Mouse (Mus musculus) liver (tissue): Measurements from ENCODE around the gene Ptprh.

Source experiments
- DNase-seq: peaks from one replicate; pipeline ENCODE4 v3.0.0-alpha.2; 2020; ENCODE audit warnings: mixed read lengths

Ptprh gene

GRCm38 (mm10) chr7:4521231-4522003 lies 82.4 kb downstream of the Ptprh start:
- DNase-seq, result no peak

GRCm38 (mm10) chr7:4518487-4518886 lies 85.4 kb downstream of the Ptprh start:
- no peak for DNase-seq

GRCm38 (mm10) chr7:4516332-4517050 lies 87.3 kb downstream of the Ptprh start, which contains the start of gene Tnnt1:
Gene Tnnt1, minus strand, starts transcription at chr7:4516382.
- DNase-seq, result no peak

GRCm38 (mm10) chr7:4515853-4516252 lies 88.0 kb downstream of the Ptprh start:
- no peak for DNase-seq

- DNase-seq, result no peak
These were observed 89.8 kb downstream of the Ptprh start for GRCm38 (mm10) chr7:4513829-4514712.

GRCm38 (mm10) chr7:4513236-4513635 lies 90.6 kb downstream of the Ptprh start:
- DNase-seq, result peak; percentile 62

- no peak for DNase-seq
These were observed 92.2 kb downstream of the Ptprh start for GRCm38 (mm10) chr7:4511489-4512224.

- peak; percentile 84 for DNase-seq
These were observed 93.8 kb downstream of the Ptprh start for GRCm38 (mm10) chr7:4509863-4510608.

GRCm38 (mm10) chr7:4508739-4509116 lies 95.1 kb downstream of the Ptprh start:
- DNase-seq, result no peak

GRCm38 (mm10) chr7:4508062-4508738 lies 95.6 kb downstream of the Ptprh start:
- no peak for DNase-seq

- peak; percentile 53 for DNase-seq
These were observed 96.6 kb downstream of the Ptprh start for GRCm38 (mm10) chr7:4507220-4507619.

GRCm38 (mm10) chr7:4504646-4505435 lies 99.0 kb downstream of the Ptprh start:
- peak; percentile 42 for DNase-seq

- no peak for DNase-seq
These were observed 100.0 kb downstream of the Ptprh start for GRCm38 (mm10) chr7:4503858-4504257.

- DNase-seq, result no peak
These were observed 100.7 kb downstream of the Ptprh start for GRCm38 (mm10) chr7:4503100-4503499.

- peak; percentile 61 for DNase-seq
These were observed 101.3 kb downstream of the Ptprh start for GRCm38 (mm10) chr7:4502421-4503090.

- peak; percentile 96 for DNase-seq
These were observed 102.1 kb downstream of the Ptprh start, which contains the start of gene Ppp1r12c for GRCm38 (mm10) chr7:4501558-4502397. Gene Ppp1r12c, minus strand, starts transcription at chr7:4501680.

GRCm38 (mm10) chr7:4500892-4501471 lies 102.9 kb downstream of the Ptprh start:
- DNase-seq, result peak; percentile 66

GRCm38 (mm10) chr7:4499034-4499433 lies 104.8 kb downstream of the Ptprh start:
- no peak for DNase-seq
